Mouse (Mus musculus): Measurements from ENCODE around the gene Tspan13. TPM values are rescaled to one million over a fixed set of nuclear protein-coding genes. Genes with fewer than 3 reads are reported as not detected.

Gene Tspan13
- polyA plus RNA-seq, 1 experiment from 2014 or later: 91.3 TPM

DNA sequence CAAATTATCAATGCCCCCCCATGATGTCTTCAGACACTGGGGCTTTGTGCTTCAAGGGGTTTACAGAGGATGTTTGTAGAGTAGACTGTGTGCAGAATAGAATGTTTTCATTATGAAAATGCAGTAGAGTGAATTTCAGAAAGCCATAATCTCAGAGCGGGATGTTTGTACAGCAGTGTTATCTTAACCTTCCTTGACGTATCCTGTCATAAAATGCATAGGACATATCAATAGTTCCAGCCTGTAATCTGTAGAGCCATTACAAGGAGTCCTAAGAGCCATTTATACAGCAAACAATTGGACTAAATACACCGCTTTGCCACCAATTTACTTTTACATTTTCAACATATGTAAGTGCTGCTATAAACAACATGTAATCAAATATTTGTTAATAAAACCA lies 48.7 kb downstream of the Tspan13 start:
- H3K27me3 ChIP-seq (ENCODE audit: insufficient read depth, low read length): no peaks in the 10 kb centered on the region
- no peaks in the 10 kb centered on the region for H3K36me3 ChIP-seq (ENCODE audit: insufficient read depth, low read length)
- H3K4me2 ChIP-seq (replicated peaks; ENCODE audit: low read depth, low read length): no peak overlapping the region
- no peaks in the 10 kb centered on the region for H3K9me3 ChIP-seq (ENCODE audit: low read length)
- H3K4me1 ChIP-seq (ENCODE audit: insufficient read depth, low read length): peaks cover 20% of the 10 kb centered on the region
- H3K27ac ChIP-seq (ENCODE audit: low read length): no peak overlapping the region
- no peak for ATAC-seq (ENCODE audit: low FRiP score, low TSS enrichment)
- H3K4me3 ChIP-seq (ENCODE audit: low read length): no peak overlapping the region
- WGBS: 69% methylated on average over 3 of the region's 3 CpGs
- no peak overlapping the region for H3K9ac ChIP-seq (replicated peaks; ENCODE audit: low read length)

DNA sequence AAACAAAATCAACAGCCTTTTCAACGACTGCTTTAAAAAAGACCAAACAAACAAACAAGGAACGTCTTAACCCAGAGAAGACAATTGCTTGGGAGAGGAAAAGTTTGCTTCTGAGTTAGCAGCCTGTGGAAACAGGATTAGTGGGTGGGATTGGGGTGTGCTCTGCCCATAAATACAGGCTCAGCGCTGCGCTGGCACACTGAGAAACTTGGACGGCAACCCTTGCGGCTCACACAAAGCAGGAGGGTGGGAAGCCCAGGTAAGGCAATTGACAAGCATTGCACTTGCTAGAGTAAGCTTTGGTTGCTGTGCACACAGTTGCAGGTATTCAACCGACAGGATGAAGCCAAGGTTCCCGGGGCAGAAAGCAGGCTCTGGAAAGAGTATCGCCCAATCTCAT lies 49.6 kb downstream of the Tspan13 start, which contains the start of gene Agr2:
Gene Agr2 (plus strand): TSS at position 197 of the 400 bp plus-strand sequence.
- Histone ChIP-seq H3K4me2 (replicated peaks; ENCODE audit: low read depth, low read length) (peak within 1 kb of the TSS; percentile 19; the same call in 1 of the 2 replicates), H3K36me3 (ENCODE audit: insufficient read depth, low read length) (no peaks in the 10 kb centered on the region), H3K4me1 (ENCODE audit: insufficient read depth, low read length) (peaks cover 17% of the 10 kb centered on the region), H3K9ac (replicated peaks; ENCODE audit: low read length) (no peak within 1 kb of the TSS), H3K4me3 (ENCODE audit: low read length) (no peak within 1 kb of the TSS), H3K27ac (ENCODE audit: low read length) (no peak within 1 kb of the TSS), H3K27me3 (ENCODE audit: insufficient read depth, low read length) (no peaks in the 10 kb centered on the region), H3K9me3 (ENCODE audit: low read length) (no peaks in the 10 kb centered on the region)
- 46% methylated on average over 9 of the region's 9 CpGs for WGBS
- peak; percentile 33; the same call in 1 of the 2 replicates for ATAC-seq (ENCODE audit: low FRiP score, low TSS enrichment)

DNA sequence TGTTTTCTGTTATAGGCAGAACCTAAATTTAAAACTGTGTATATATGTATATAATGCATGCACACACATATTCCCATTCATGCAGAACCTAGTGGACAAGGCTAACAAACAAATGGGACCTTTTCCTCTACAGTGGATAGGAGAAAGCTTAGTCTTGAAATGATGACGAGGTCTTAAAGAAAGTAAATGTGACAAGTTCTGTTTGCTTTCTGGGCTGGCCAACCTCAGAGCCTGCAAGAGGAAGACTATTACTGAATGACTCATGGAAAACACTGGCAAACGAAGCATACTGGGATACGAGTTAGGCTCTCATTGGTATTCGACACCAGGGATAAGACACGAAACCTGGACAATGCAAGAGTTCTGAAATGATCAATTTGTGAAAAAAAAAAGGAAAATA lies 57.6 kb downstream of the Tspan13 start:
- WGBS: 87% methylated on average over 5 of the region's 5 CpGs
- Histone ChIP-seq H3K9me3 (ENCODE audit: low read length) (no peaks in the 10 kb centered on the region), H3K9ac (replicated peaks; ENCODE audit: low read length) (no peak overlapping the region), H3K36me3 (ENCODE audit: insufficient read depth, low read length) (no peaks in the 10 kb centered on the region), H3K4me2 (replicated peaks; ENCODE audit: low read depth, low read length) (no peak overlapping the region), H3K27me3 (ENCODE audit: insufficient read depth, low read length) (no peaks in the 10 kb centered on the region), H3K4me3 (ENCODE audit: low read length) (no peak overlapping the region), H3K4me1 (ENCODE audit: insufficient read depth, low read length) (peaks cover 3% of the 10 kb centered on the region; the same call in 1 of the 2 replicates), H3K27ac (ENCODE audit: low read length) (no peak overlapping the region)
- no peak for ATAC-seq (ENCODE audit: low FRiP score, low TSS enrichment)

DNA sequence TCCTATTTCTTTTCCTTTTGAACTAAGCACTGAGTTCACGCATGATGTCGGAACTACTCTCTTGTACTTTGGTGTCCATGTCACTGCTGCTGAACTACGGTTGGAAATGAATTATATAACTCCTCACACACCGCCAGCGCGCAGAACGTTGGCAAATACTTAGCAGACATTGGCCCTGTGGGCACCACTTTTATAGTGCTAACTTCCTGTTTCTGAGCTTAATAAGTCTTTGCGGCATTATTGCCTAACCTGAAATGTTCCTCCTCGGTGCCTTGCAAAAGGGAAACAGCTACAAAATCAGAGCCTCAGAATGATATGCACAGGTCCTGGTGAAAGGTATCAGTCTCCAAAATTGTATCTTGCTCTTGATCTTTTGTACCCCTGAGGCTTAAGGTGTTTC lies 58.8 kb downstream of the Tspan13 start:
- Histone ChIP-seq H3K4me1 (ENCODE audit: insufficient read depth, low read length) (peaks cover 3% of the 10 kb centered on the region; the same call in 1 of the 2 replicates), H3K27ac (ENCODE audit: low read length) (no peak overlapping the region), H3K4me2 (replicated peaks; ENCODE audit: low read depth, low read length) (no peak overlapping the region), H3K9ac (replicated peaks; ENCODE audit: low read length) (no peak overlapping the region), H3K9me3 (ENCODE audit: low read length) (no peaks in the 10 kb centered on the region), H3K4me3 (ENCODE audit: low read length) (no peak overlapping the region), H3K27me3 (ENCODE audit: insufficient read depth, low read length) (no peaks in the 10 kb centered on the region), H3K36me3 (ENCODE audit: insufficient read depth, low read length) (no peaks in the 10 kb centered on the region)
- WGBS: 91% methylated on average over 9 of the region's 9 CpGs
- no peak for ATAC-seq (ENCODE audit: low FRiP score, low TSS enrichment)

DNA sequence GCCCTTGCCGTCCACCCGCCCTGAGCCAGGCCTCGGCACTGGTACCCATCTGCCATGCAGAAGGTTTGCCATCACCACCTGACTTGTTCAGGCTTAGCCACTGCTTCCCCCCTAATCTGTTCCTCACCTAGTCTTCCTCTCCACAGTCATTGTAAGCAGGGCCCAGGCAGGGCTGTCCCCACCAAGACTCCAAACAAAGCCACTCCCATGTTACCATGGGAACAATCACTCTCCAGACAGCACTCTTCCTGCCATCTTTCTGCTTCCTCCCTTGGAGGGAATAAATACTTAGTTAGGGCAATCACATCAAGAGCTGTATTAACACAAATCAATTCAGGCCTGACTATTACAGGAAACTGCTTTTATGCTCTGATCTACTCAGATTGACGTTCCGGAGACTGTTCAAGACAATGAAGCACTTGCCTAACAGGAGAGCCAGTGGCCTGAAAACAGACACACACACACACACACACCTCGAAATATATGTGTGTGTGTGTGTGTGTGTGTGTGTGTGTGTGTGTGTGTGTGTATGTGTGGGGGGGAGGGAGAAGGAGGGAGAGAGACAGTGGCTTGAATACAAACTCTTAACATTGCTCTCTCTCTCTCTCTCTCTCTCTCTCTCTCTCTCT lies 60.5 kb downstream of the Tspan13 start:
- ATAC-seq (ENCODE audit: low FRiP score, low TSS enrichment): peak; percentile 92
- H3K36me3 ChIP-seq (ENCODE audit: insufficient read depth, low read length): no peaks in the 10 kb centered on the region
- H3K4me3 ChIP-seq (ENCODE audit: low read length): no peak overlapping the region
- no peaks in the 10 kb centered on the region for H3K27me3 ChIP-seq (ENCODE audit: insufficient read depth, low read length)
- no peak overlapping the region for H3K27ac ChIP-seq (ENCODE audit: low read length)
- no peak overlapping the region for H3K4me2 ChIP-seq (replicated peaks; ENCODE audit: low read depth, low read length)
- 44% methylated on average over 6 of the region's 6 CpGs for WGBS
- peaks cover 3% of the 10 kb centered on the region; the same call in 1 of the 2 replicates for H3K4me1 ChIP-seq (ENCODE audit: insufficient read depth, low read length)
- H3K9me3 ChIP-seq (ENCODE audit: low read length): no peaks in the 10 kb centered on the region
- no peak overlapping the region for H3K9ac ChIP-seq (replicated peaks; ENCODE audit: low read length)

DNA sequence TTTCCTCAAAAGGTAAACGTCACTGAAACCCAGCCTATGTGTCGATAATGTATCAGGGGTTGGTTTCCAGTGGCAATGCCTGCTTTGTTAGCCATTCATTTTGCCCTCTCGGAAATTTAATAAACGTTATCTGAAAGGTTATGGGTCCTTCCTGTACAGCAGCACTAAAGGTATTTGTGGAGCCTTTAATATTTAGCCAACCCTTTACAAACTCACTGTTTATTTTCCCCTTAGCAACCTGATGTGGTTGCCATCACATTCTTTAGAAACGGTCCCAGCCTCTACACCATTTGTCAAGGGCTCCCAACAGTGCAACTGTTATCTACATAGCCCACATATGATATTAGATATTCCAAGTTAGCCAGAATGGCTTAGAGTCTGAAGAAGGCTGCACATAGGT lies 62.7 kb downstream of the Tspan13 start:
- H3K9ac ChIP-seq (replicated peaks; ENCODE audit: low read length): no peak overlapping the region
- ATAC-seq (ENCODE audit: low FRiP score, low TSS enrichment): no peak
- peaks cover 3% of the 10 kb centered on the region; the same call in 1 of the 2 replicates for H3K4me1 ChIP-seq (ENCODE audit: insufficient read depth, low read length)
- H3K4me3 ChIP-seq (ENCODE audit: low read length): no peak overlapping the region
- 77% methylated on average over 5 of the region's 5 CpGs for WGBS
- H3K4me2 ChIP-seq (replicated peaks; ENCODE audit: low read depth, low read length): no peak overlapping the region
- H3K9me3 ChIP-seq (ENCODE audit: low read length): no peaks in the 10 kb centered on the region
- no peaks in the 10 kb centered on the region for H3K36me3 ChIP-seq (ENCODE audit: insufficient read depth, low read length)
- H3K27me3 ChIP-seq (ENCODE audit: insufficient read depth, low read length): no peaks in the 10 kb centered on the region
- H3K27ac ChIP-seq (ENCODE audit: low read length): no peak overlapping the region

DNA sequence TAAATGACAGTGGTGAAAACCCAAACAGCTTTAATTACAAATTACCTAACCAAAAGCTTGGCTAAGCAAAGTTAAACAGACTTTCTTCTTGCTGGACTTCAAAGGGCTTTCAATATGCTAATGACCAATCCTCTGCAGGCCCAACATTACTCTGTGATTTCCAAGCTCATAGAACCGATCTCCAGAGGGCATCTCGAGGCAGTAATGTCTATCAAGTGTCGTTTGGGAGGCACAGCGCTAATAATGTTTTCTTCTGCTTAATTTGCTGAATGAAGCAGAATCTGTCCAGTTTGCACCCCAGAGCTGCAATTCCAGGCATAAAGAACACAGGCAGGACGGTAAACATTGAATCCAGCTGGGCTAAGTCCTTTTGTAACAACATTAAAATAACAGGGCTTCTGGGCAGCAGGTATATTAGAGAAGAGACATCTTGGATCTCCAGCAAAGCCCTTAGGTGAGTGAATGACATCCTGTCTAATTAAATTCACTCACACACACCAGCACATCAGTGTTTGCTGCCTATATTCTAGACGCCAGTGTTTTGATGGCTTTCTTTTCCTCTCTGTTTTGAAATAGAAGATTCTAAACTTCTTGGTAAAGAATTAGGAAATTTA lies 64.6 kb downstream of the Tspan13 start:
- Histone ChIP-seq H3K27ac (ENCODE audit: low read length) (no peak overlapping the region), H3K4me1 (ENCODE audit: insufficient read depth, low read length) (peaks cover 3% of the 10 kb centered on the region; the same call in 1 of the 2 replicates), H3K9ac (replicated peaks; ENCODE audit: low read length) (no peak overlapping the region), H3K27me3 (ENCODE audit: insufficient read depth, low read length) (no peaks in the 10 kb centered on the region), H3K36me3 (ENCODE audit: insufficient read depth, low read length) (no peaks in the 10 kb centered on the region), H3K4me3 (ENCODE audit: low read length) (no peak overlapping the region), H3K4me2 (replicated peaks; ENCODE audit: low read depth, low read length) (no peak overlapping the region), H3K9me3 (ENCODE audit: low read length) (no peaks in the 10 kb centered on the region)
- 35% methylated on average over 6 of the region's 6 CpGs for WGBS
- no peak for ATAC-seq (ENCODE audit: low FRiP score, low TSS enrichment)

DNA sequence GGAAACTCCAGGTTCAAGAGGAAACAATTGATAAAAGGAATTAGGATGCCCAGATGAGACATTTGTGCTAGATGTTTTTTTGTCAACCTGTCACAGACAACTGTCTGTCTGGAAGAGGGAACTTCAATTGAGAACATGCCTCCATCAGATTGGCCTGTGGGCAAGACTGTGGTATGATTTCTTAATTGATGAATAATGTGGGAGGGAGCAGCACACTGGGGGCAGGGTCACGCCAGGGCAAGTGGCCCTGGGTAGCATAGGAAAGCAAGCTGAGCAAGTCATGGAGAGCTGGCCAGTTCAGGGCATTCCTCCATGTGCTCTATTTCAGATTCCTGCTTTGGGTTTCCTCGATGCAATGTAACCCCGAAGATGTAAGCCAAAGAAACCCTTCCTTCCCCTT lies 66.4 kb downstream of the Tspan13 start:
- Histone ChIP-seq H3K4me3 (ENCODE audit: low read length) (no peak overlapping the region), H3K4me2 (replicated peaks; ENCODE audit: low read depth, low read length) (no peak overlapping the region), H3K4me1 (ENCODE audit: insufficient read depth, low read length) (no peaks in the 10 kb centered on the region), H3K9me3 (ENCODE audit: low read length) (no peaks in the 10 kb centered on the region), H3K27ac (ENCODE audit: low read length) (no peak overlapping the region), H3K27me3 (ENCODE audit: insufficient read depth, low read length) (no peaks in the 10 kb centered on the region), H3K9ac (replicated peaks; ENCODE audit: low read length) (no peak overlapping the region), H3K36me3 (ENCODE audit: insufficient read depth, low read length) (no peaks in the 10 kb centered on the region)
- WGBS: 84% methylated on average over 3 of the region's 3 CpGs
- no peak for ATAC-seq (ENCODE audit: low FRiP score, low TSS enrichment)

DNA sequence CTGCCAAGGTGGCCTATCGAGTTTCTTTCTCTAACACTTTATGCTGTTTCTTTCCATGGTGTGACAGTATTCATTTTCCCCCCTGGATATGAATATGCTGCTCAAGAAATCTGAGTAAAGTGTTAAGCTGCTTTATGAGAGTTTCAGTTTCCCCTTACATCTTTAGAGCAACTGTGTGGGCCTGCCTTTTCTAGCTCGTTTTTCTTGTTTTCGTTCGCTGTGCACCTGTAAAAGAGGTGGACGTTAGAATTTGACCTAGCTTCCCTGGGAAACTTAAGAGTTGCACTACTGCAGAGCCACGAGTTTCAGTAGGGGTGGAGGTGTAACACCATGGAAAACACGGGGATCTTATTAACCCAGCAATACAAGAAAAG lies 75.5 kb downstream of the Tspan13 start:
- Histone ChIP-seq H3K36me3 (ENCODE audit: insufficient read depth, low read length) (no peaks in the 10 kb centered on the region), H3K27me3 (ENCODE audit: insufficient read depth, low read length) (no peaks in the 10 kb centered on the region), H3K27ac (ENCODE audit: low read length) (no peak overlapping the region), H3K4me1 (ENCODE audit: insufficient read depth, low read length) (no peaks in the 10 kb centered on the region), H3K9ac (replicated peaks; ENCODE audit: low read length) (no peak overlapping the region), H3K9me3 (ENCODE audit: low read length) (no peaks in the 10 kb centered on the region), H3K4me3 (ENCODE audit: low read length) (no peak overlapping the region), H3K4me2 (replicated peaks; ENCODE audit: low read depth, low read length) (no peak overlapping the region)
- 45% methylated on average over 7 of the region's 7 CpGs for WGBS
- no peak for ATAC-seq (ENCODE audit: low FRiP score, low TSS enrichment)

DNA sequence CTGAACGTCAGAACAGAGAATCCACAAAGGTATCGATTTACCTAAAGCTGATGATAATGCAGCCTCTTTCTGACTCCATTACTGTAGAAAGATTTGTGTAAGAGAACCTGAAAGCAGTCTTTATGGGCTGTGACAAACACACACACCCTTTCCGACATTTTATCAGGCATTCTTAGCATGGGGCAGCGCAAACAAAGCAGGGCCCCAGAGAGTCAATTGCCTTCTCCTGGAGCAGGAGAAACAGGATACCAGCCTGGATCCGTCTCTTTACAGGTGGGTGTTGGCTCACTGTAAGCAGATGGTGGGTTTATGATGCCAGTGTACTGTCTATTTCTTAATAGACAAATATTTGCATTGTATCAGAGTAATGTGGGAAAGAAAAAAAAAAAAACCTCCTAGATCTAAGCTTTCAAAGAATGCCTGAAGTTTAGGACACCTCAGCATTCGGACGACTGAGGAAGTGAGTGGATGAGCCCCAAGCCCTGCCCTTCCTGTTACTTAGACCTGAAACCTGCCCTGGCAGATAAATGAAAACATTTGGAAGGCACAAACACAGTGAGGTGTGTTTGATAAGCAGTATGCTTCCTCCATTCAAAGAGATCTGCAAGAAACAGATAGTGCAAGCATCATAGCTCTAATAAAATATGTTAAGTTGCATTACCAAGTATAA lies 76.1 kb downstream of the Tspan13 start:
- Histone ChIP-seq H3K4me3 (ENCODE audit: low read length) (no peak overlapping the region), H3K9me3 (ENCODE audit: low read length) (no peaks in the 10 kb centered on the region), H3K27ac (ENCODE audit: low read length) (no peak overlapping the region), H3K4me2 (replicated peaks; ENCODE audit: low read depth, low read length) (no peak overlapping the region), H3K27me3 (ENCODE audit: insufficient read depth, low read length) (no peaks in the 10 kb centered on the region), H3K4me1 (ENCODE audit: insufficient read depth, low read length) (no peaks in the 10 kb centered on the region), H3K9ac (replicated peaks; ENCODE audit: low read length) (no peak overlapping the region), H3K36me3 (ENCODE audit: insufficient read depth, low read length) (no peaks in the 10 kb centered on the region)
- 37% methylated on average over 7 of the region's 7 CpGs for WGBS
- no peak for ATAC-seq (ENCODE audit: low FRiP score, low TSS enrichment)

All from kidney, embryonic 16.5 days (tissue).